Mouse (Mus musculus): ENCODE measurements around the gene Hist1h2ah. TPM values are rescaled to one million over a fixed set of nuclear protein-coding genes. Genes with fewer than 3 reads are reported as not detected.

The Hist1h2ah gene
- polyA plus RNA-seq, 1 experiment from 2014 or later: 6.8 TPM

Small RNA genes lying within 50 kb of the gene (microRNA-seq; reads per million reads assigned to microRNA genes)
- gene Gm26300: not detected
- gene Gm44390: not detected
- not detected for gene Gm44486

Other genes with a start within 250 kb of the Hist1h2ah start
- gene Hist1h2an, start 248.3 kb downstream of the Hist1h2ah start, polyA plus RNA-seq (2014; fragmentation: Nextera tagmentation; extraction: Ambion mirVana): 2.0 TPM in 1 of 2 replicates, not detected in the other
- 0.38 and 0.58 TPM in 2 replicates for gene Hist1h2bp, start 248.1 kb downstream of the Hist1h2ah start, polyA plus RNA-seq (2014; fragmentation: Nextera tagmentation; extraction: Ambion mirVana)
- 9.4 and 9.6 TPM in 2 replicates for gene Hist1h2bq, start 225.4 kb downstream of the Hist1h2ah start, polyA plus RNA-seq (2014; fragmentation: Nextera tagmentation; extraction: Ambion mirVana)
- not detected in 2 replicates for gene Hist1h2ao, start 225.1 kb downstream of the Hist1h2ah start, polyA plus RNA-seq (2014; fragmentation: Nextera tagmentation; extraction: Ambion mirVana)
- gene Hist1h4m, start 223.8 kb downstream of the Hist1h2ah start, polyA plus RNA-seq (2014; fragmentation: Nextera tagmentation; extraction: Ambion mirVana): not detected in 2 replicates
- gene Hist1h4n, start 203.4 kb downstream of the Hist1h2ah start, polyA plus RNA-seq (2014; fragmentation: Nextera tagmentation; extraction: Ambion mirVana): 5.9 and 10.4 TPM in 2 replicates
- gene Hist1h2ap, start 202.1 kb downstream of the Hist1h2ah start, polyA plus RNA-seq (2014; fragmentation: Nextera tagmentation; extraction: Ambion mirVana): 1,528 and 1,577 TPM in 2 replicates
- gene Hist1h2br, start 201.8 kb downstream of the Hist1h2ah start, polyA plus RNA-seq (2014; fragmentation: Nextera tagmentation; extraction: Ambion mirVana): 10.6 and 11.1 TPM in 2 replicates
- 6.0 and 7.1 TPM in 2 replicates for gene Zfp184, start 90.5 kb downstream of the Hist1h2ah start, polyA plus RNA-seq (2014; fragmentation: Nextera tagmentation; extraction: Ambion mirVana)
- not detected in 2 replicates for gene Pom121l2, start 54.4 kb downstream of the Hist1h2ah start, polyA plus RNA-seq (2014; fragmentation: Nextera tagmentation; extraction: Ambion mirVana)
- gene Prss16, start 25.8 kb downstream of the Hist1h2ah start, polyA plus RNA-seq (2014; fragmentation: Nextera tagmentation; extraction: Ambion mirVana): 0.88 TPM in 1 of 2 replicates, not detected in the other
- 1.9 and 2.3 TPM in 2 replicates for gene Hist1h2bk, start 302 bp upstream of the Hist1h2ah start, polyA plus RNA-seq (2014; fragmentation: Nextera tagmentation; extraction: Ambion mirVana)
- 8.1 and 9.3 TPM in 2 replicates for gene Hist1h4i, start 5.8 kb upstream of the Hist1h2ah start, polyA plus RNA-seq (2014; fragmentation: Nextera tagmentation; extraction: Ambion mirVana)
- gene Hist1h2ag, start 7.4 kb upstream of the Hist1h2ah start, polyA plus RNA-seq (2014; fragmentation: Nextera tagmentation; extraction: Ambion mirVana): 9.7 and 11.2 TPM in 2 replicates
- 2.5 and 2.6 TPM in 2 replicates for gene Hist1h2bj, start 7.6 kb upstream of the Hist1h2ah start, polyA plus RNA-seq (2014; fragmentation: Nextera tagmentation; extraction: Ambion mirVana)
- gene Vmn1r188, start 48.9 kb upstream of the Hist1h2ah start, polyA plus RNA-seq (2014; fragmentation: Nextera tagmentation; extraction: Ambion mirVana): not detected in 2 replicates
- not detected in 2 replicates for gene Vmn1r189, start 70.3 kb upstream of the Hist1h2ah start, polyA plus RNA-seq (2014; fragmentation: Nextera tagmentation; extraction: Ambion mirVana)
- not detected in 2 replicates for gene Vmn1r191, start 148.4 kb upstream of the Hist1h2ah start, polyA plus RNA-seq (2014; fragmentation: Nextera tagmentation; extraction: Ambion mirVana)
- not detected in 2 replicates for gene Vmn1r192, start 155.6 kb upstream of the Hist1h2ah start, polyA plus RNA-seq (2014; fragmentation: Nextera tagmentation; extraction: Ambion mirVana)
- not detected in 2 replicates for gene Vmn1r193, start 187.6 kb upstream of the Hist1h2ah start, polyA plus RNA-seq (2014; fragmentation: Nextera tagmentation; extraction: Ambion mirVana)
- gene Vmn1r194, start 208.6 kb upstream of the Hist1h2ah start, polyA plus RNA-seq (2014; fragmentation: Nextera tagmentation; extraction: Ambion mirVana): not detected in 2 replicates
- not detected in 2 replicates for gene Vmn1r195, start 235.0 kb upstream of the Hist1h2ah start, polyA plus RNA-seq (2014; fragmentation: Nextera tagmentation; extraction: Ambion mirVana)

All from heart, embryonic 14.5 days (tissue).